Mouse (Mus musculus) frontal cortex, postnatal 36 days (tissue): ENCODE measurements around the gene Plcg1.
A peak's percentile ranks its signal among the peaks of the same experiment; 100 is the strongest.

ENCODE experiments used
- DNase-seq, 2 experiments: peaks; one replicate each; pipeline ENCODE4 v3.0.0; 2022; ENCODE audit warnings: low spot score in 2 of 2

The Plcg1 gene

DNA sequence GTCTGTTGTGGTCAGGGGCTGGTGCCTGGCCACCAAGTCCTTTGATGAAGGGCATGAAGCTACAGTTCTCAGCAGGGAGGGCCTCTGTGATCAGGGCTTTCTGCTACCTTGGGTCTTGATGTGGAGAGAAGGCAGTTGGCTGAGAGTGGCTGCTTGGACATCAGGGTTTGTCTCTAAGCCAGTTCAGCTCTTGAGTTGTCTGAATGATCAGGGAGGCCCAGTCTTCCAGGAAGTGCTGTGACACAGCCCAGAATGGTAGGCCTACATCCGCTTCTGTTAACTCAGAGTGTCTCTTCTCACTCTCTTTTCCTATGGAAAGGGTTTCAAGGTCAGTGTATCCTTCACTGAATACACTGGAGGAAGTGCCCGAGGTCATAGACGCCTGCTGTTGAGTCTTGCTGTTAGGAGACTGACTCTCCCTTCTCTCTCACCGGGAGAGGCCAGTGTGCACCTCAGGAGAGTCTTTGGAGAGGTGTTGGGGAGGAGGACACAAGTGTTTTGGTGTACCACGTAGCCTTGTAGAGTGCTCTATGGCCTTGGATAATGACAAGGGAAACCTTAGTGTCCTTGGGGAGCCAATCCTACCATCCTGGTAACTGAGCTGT, 4.7 kb downstream of the Plcg1 start:
- DNase-seq, result no peak

DNA sequence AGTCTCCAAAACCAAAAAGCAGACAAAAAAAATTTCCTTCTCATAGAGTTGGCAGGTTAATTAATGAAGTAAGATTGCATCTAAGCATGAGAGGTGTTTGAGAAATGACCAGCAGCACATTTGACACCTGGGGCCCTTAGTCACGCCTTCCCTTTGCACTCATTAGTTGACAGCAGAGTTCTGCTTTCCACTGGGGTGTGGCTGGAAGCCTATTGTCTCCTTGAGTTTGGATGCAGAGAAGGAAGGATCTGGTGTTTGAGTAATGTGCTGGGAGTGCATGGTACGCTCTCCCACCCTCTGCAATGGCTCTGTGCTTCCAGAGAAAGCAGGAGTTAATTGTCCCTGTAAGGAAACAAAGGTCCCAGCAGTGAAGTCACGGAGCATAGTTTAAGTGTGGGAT, 5.4 kb downstream of the Plcg1 start:
- DNase-seq, result no peak

DNA sequence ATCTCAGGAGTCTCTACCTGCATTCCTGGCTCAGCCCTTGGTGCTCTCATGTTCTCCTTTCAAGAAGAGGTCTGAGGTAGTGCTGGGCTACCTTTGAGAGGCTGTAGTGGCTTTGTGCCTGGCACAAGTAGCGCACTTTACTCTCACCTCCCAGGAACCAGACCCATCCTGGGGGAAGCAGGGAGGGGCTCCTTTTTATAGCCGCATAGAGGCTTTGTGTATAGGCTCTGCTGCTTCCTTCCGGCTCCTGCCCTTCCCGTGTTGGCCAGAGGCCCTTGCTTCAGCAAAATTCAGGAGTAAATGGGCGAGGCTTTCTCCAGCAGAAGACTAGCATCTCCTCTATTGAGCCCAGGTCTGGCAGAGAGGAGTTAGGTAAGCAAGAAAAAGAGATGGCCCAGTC, 7.3 kb downstream of the Plcg1 start:
- DNase-seq, result no peak

DNA sequence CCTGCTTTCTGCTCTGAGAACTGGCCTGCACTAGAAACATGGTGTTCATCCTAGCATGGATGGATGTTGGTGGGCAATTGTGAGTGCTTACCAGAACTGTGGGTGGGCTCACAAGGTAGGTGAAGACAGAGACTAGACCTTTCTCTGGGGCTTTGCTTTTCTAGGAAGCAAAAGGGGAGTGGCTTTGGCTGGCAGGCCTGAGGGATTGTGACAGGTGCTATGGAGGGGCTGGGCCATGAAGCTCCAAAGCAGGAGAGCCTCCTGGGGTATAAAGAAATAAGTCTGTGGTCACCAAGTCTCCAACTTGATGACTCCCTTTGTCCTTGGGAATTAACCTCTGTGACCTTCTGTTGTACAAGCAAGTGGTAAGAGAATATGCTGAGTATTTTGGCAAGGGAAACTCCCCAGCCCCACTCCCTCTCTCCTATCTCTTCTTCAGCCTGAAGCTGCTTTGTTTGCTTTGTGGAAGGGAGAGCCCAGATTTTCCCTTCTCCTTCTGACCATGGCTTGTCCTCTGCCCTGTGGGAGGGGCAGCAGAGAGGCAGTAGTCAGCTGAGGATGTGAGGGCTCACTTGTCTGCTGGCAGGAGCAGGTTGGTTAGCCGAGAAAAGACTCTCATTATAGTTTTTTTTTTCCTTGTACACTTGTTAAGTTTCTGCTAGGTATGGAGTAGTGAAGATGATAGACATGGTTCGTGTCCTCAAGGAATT, 8.7 kb downstream of the Plcg1 start:
- no peak for DNase-seq

DNA sequence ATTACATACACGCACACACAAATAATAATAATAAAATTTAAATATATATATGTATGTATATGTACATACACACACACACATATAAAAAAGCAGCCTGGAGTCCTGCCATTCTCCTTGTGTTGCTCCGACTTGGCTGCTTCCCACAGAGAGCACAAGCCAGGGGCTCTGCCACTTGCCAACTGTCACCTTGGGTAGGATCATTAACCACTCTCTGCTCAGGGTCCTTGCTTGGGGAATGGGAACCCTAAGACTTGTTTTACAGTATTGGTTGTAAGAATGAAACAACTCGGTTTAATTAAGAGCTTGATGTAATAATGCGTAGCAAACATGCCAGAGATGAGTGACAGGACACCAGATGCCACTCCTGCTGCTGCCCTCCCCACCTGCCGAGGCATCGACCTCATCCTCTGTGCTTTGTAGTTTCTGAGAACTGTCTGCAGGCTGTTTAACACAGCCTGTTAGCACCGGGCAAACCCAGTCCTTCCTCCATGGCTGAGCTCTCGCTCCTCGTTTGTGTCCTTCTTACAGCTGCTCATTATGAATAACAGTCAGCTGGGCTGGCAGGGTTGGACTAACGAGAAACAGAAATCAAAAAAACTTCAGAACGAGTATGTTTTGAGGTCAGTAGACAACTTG, 9.5 kb downstream of the Plcg1 start:
- no peak for DNase-seq

DNA sequence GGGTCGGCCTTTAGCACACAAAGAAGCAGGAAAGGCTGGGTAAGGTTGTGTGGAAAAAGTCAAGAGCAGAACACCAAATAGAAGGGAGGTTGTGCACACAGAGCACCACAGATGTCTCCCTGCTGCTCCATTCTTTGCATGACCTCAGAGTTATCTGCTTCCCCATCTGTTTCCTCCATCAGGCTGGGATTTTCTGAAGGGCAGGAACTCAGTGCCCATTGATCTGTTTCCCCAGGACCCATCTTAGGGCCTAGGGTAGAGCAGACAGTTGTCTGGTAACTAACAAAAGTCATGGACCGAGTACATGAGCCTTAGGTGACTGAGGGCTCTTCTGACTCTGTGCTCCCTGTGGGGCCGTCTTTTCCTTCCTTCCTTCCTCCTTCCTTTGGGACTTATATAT, 10.5 kb downstream of the Plcg1 start:
- DNase-seq, result no peak

DNA sequence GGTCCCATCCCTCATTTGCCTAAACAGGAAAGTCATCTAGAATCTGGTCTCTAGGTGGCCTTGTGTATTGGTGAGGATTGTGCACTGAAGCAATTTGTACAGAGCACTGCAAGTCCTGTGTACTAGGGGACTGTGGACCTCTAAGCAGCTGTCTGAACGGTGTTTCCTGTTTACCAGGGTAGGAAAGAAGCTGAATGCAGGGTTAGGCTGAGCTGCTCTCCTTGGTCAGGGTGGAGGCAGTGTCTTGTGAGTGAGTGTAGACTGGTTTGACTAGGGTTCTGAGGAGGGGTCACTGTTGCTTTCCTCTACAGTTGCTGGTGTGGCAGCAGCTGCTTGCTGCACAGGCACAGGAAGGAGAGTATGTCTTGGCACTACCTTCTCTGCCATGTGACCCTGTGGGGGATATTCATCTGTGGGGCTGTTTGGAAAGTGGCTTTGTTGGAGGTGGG, 11.1 kb downstream of the Plcg1 start:
- no peak for DNase-seq

DNA sequence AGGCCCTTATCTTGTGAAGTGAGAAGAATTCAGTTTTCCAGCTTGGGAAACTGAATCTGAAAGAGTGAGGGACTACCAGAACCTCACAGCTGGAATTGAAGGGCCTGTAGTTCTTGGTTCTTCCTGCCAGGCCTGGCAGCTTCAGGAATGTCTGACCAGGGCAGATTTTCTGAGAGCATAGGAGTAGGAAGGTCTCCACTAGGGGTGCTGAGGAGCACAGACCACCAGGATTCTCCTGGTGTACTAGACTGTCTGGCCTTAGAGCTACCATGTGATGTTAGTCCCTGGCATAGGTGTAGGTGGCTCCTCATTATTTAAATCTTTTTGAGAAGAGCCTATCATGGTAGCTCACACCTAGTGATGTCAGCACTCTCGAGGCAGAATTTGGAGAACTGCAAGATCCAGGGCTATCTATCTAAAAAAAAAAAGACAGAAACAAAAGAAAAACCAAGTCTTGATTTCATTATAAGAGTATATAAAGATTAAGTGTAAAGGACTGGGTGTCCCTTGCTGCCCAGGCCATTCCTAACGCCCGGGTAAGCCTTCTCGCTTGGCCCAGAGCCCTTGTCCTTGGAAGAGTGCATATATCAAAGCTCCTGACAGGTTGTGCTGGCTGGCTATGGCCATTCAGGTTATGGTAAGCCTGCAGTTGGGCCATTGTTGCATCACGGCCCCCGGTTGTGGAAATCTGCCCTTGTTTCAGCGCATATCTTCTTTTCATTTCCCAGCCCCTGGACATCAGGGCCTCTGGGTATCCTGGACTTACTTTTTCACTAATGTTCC, 13.1 kb downstream of the Plcg1 start:
- no peak for DNase-seq

DNA sequence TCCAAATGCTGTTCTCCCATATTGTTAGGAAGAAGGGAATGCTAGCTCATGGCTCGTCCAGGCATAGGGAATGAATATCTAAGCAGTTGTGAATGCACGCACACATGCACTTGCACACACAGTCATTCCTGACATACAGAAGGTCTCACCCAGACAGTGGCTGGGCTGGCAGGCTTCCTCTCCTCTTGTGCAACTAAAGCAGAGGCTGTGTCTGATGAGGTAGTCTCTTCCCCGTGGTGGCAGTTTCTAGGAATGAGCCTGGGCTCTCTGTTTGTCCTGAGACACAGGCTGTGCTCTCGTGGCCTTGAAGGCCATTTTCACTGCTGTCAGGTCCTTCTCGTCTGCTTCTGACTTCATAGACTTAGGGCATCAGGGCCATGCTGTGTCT, 13.7 kb downstream of the Plcg1 start:
- no peak for DNase-seq

DNA sequence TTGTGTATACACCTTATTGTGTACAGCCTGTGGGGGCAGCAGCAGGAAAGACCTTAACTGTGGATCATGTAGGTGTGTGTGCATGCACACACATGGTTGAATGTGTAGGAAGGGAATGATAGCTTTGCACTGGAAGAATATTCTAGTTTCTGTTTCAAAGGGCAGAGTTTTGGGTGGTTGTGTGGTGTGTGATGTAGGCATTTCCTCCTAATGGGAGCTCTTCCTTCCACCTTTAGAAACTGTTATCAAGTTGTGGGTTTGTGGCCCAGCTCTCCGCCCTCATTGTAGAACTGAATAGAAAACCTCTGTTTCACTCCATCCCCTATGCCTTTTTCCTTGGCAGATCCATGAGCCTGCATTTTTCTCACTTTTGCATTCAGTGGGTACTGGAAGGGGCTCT, 14.4 kb downstream of the Plcg1 start:
- DNase-seq, result no peak

DNA sequence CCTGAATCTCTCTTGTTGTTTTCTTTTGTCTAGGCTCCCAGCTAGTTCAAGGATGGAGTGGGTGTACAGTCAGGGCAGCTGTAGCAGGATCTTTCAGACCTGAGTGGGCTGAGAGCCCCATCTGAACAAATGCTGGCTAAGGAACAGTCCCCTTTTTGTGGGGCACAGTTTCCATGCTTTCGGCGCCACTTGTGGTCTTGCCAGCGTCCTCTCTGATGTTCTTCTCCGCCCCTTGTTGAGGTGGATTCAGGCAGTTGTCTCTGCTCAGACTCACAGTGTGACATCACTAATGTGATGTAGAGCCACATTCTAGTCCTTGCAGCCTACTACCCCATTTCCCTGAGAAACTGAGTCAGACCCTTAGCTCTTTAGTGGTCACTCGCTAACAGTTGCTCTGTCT, 15.5 kb downstream of the Plcg1 start:
- no peak for DNase-seq

DNA sequence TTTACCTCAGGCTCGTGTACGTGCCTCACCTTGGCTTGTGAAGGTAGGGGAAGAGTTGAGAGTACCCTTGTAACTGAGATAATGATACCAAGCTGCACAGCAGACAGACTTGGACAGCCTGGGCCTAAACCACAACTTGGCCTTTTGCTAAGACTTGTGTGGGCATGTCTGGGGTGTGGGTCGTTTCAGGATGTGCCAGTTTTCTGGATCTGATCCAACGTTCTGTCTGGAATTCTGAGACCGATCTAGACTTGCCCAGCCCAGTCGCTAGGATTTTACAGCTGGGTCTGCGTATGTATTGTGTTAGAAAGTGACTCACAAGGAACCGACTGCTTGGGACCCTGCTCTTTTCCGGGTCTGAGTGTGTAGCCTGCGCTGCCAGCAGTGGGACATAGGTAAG, 16.0 kb downstream of the Plcg1 start:
- no peak for DNase-seq

DNA sequence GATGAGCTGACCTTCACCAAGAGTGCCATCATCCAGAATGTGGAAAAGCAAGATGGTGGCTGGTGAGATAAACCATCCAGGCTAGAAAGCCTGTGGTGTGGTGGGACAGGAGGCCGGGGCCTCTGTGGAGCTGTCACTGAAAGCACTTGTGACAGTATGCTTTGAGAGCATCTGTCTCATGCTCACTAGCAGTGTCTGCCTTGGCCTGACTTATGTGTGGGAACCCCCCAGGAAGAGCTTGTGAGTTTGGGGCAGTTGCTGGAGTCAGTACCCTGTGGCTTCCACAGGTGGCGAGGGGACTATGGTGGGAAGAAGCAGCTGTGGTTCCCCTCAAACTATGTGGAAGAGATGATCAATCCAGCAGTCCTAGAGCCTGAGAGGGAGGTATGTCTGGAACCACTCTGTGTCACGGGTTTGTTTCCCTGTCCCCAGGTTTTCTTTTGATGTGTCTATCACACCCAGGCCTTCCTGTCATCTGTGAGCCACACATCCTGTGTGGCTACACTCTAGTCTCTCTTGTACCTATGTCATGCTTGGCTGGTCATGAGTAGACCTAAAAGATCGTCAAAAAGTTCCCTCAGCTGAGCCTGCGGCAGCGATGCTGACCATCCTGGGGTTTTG, 25.6 kb downstream of the Plcg1 start:
- no peak for DNase-seq

DNA sequence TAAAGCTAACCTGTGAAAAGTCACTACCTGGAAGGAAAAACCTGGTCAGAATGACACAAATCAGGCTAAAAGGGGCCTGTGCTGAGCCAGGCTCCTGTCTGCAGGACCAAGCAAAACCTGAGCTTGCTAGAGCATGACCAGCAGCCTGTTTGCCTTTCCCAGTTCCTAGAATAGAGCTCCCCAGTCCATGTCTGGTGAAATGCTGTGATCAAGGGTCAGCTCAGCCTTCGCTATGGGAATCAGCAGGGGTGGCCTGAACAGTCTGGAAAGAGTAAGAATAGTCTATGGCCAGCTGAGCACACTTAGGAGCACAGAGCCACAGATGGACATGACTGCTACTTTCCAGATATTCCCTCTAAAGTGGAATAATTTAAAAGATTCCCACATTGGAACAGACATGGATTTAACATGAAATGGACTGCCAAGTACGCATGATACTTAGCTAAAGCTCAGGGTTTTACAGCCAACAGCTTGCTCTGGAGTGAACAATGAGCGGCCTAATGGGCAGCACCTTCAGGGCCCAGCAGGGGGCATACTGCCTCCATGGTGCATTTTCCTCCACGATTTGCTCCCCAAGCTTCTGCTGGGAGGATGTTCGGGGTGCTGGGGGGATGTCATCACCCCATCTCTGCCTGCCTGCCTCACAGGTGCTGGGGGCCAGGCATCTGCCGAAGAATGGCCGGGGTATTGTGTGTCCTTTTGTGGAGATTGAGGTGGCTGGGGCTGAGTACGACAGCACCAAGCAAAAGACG, 29.5 kb downstream of the Plcg1 start:
- DNase-seq, result peak in 1 of 2 experiments; percentile 70

DNA sequence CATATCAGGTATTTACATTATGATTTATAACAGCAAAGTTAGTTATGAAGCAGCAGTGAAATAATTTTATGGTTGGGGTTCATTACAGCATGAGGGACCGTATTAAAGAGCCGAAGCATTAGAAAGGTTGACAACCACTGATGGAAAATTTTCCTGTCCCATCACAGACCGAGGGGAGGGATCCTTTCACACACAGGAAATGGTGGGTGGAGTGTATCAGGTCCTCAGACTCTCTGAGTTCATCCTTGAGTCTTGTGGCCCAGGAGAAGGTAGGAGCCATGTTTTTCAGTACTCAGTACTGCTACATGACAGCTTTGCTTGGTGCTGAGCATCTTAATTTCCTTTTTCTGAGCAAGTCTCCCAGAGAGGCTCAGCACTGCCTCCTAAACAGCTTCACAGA, 32.7 kb downstream of the Plcg1 start:
- DNase-seq, result no peak

DNA sequence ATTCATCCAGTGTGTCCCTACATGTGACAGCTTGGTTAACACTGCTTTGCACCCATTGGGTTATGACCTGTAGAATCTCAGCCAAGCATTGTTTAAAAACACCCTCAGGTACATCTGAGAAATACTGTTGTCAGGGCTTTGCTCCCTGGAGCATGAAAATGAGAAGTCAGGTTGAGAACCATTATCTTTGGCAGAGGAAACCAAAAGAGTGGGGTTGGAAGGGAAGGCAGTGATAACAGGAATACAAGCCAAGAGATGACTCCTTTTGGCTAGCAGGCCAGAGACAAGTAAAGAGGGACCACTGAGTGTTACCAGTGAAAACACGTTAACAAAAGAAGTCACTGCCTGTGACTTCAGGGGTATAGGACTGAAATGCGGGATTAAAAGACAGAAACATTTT, 33.3 kb downstream of the Plcg1 start:
- DNase-seq, result no peak

DNA sequence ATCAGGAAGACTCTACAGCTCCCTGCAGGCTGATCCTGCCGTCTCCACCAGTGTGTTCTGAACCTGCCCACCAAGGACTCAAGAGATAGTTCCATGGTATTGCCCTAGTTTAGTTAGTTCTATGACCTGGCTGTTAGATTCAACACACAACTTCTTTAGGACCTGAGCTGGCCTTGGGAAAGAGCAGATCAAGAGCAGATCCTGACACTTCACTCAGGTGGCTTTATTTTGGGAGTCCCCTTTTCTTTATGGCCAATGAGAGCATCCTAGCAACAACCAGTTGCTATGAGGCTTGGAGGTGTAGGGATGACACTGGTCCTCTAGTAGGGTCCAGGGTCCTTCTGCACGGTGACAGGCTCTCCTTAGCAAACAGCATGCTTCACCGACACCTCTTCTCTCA, 34.0 kb downstream of the Plcg1 start:
- DNase-seq, result no peak

DNA sequence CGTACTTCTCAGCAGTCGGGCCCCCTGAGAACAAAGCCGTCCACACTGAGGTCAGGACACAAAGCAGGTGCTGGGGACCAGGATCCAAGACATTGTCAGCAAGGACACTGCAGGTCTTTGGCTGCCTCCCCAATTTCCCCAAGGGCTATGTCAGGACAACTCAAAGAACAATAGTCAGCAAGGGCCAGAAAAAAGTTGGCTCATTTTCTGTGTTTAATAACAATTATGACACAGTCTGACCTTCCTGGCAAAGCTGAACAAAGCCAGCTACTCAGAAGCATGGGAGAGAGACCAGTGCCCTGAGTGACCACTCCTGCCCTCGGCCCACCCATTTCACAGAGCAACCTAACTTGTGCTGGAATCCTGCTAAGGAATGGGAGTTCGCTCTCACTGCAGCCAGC, 35.3 kb downstream of the Plcg1 start:
- no peak for DNase-seq

DNA sequence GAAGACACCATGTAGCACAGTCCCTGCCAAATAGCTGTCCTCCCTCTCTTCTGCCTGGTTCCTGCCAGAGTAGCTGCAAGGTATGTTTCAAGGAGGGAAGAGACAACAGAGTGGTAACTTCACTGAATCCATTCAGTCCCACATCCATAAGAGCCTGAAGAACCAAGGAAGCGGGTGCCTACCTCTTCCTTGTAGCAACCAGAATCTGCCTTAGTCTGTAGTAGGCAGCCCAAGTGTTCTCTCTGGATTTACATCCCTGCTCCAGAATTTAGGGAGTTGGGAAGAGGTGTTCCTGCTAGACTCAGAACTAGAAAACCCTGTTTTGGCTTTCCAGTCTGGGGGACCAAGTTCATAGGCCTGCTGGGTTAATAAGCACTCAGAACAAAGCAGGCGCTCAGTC, 36.1 kb downstream of the Plcg1 start:
- no peak for DNase-seq

DNA sequence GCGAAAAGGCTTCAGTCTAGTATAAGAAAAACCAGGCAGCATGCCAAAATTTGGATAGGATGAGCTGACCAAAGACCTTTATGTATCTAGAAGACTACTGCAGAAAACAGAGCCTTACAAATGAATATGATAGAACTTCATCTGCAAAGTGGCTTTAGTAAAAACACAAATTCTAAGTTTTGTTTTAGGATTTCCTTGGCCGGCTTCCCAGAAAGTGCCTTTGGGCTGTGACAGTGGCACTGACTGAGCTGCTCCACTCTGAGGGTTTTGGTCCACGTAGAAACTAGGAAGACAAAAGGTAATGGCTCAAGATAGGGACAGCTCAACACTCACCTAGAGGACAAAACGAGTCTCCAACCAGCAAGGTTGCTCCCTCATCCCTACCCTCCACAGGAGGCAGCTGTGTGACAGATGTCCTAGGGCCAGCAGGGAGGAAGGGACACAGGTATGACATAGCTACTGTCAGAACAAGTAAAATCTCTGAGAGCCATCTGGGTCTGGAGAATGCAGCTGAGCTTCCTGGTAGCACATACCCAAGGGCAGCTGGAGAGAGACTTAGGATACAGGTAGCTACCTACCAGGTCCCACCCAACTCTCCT, 37.1 kb downstream of the Plcg1 start:
- DNase-seq, result no peak

DNA sequence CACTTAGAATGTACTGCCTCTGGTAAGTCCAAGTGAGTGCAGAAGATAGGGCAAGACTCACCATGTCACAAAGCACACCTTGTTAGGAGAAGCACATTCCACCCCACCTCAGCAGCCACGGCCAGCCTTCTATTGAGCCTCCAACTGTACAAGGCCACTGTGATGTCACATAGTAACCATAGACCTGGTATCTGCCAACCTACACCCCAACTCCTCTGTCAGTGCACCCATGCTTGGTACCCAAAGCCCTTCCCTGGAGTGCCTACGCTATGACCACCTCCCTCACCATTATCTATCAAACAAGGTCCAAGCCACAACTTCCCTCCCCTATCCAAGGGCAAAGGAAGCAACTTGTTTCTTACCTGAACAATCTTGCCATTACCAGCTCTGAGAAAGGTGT, 37.9 kb downstream of the Plcg1 start:
- no peak for DNase-seq
